Mouse (Mus musculus) heart, embryonic 15.5 days (tissue): ENCODE results near the gene Gm14744. TPM values are rescaled to one million over a fixed set of nuclear protein-coding genes. Genes with fewer than 3 reads are reported as not detected.
"Not testable (repeated sequence)": the region's sequence is repeated elsewhere in the genome, so short reads cannot be mapped to it uniquely, and the experiment has no call there.

ENCODE experiments used
- ATAC-seq: fragments of 200-750 bp; cut with Nextera tagmentation; replicated peaks from 2 replicates; pipeline ENCODE4 v1.8.0; 2017; ENCODE audit warnings: low read depth, moderate TSS enrichment; ENCODE audit not compliant: insufficient number of reproducible peaks, insufficient read depth, low FRiP score
- H3K27ac ChIP-seq: fragments of 300-500 bp; sonication (generic); 2 replicates; pipeline ENCODE4 v1.5.1; 2015; ENCODE audit warnings: mild to moderate bottlenecking, inconsistent platforms
- H3K27me3 ChIP-seq: fragments of 300-500 bp; sonication (generic); 2 replicates; pipeline ENCODE4 v1.6.1; 2015; ENCODE audit warnings: inconsistent platforms
- H3K36me3 ChIP-seq: fragments of 300-500 bp; sonication (generic); 2 replicates; pipeline ENCODE4 v1.6.1; 2015; ENCODE audit warnings: mild to moderate bottlenecking, inconsistent platforms
- H3K4me1 ChIP-seq: fragments of 300-500 bp; sonication (generic); replicated peaks from 2 replicates; pipeline ENCODE4 v1.6.1; 2015; ENCODE audit warnings: inconsistent platforms
- H3K4me2 ChIP-seq: fragments of 300-500 bp; sonication (generic); 2 replicates; pipeline ENCODE4 v1.6.1; 2015; ENCODE audit warnings: inconsistent platforms, mild to moderate bottlenecking, moderate library complexity
- H3K4me3 ChIP-seq: fragments of 300-500 bp; sonication (generic); 2 replicates; pipeline ENCODE4 v1.5.1; 2015; ENCODE audit warnings: mild to moderate bottlenecking, inconsistent platforms
- H3K9ac ChIP-seq: fragments of 300-500 bp; sonication (generic); 2 replicates; pipeline ENCODE4 v1.6.1; 2015; ENCODE audit warnings: mild to moderate bottlenecking, inconsistent platforms
- H3K9me3 ChIP-seq: fragments of 300-500 bp; sonication (generic); replicated peaks from 2 replicates; pipeline ENCODE4 v1.6.1; 2016; ENCODE audit warnings: inconsistent platforms
- WGBS: fragments of 180-500 bp; shearing (Covaris S2); methylation state at CpG from one replicate; pipeline ENCODE4 v1.1.7; 2015; ENCODE audit warnings: mixed read lengths; 5-methylcytosine and 5-hydroxymethylcytosine counted together
- polyA plus RNA-seq: library from polyadenylated mRNA; unstranded; fragments of >200 nt; fragmentation: Nextera tagmentation; extraction: Ambion mirVana; gene quantifications from 2 replicates; pipeline ENCODE4 v1.2.1, GENCODE M21; 2015

Gene Gm14744
- not detected in 2 replicates for polyA plus RNA-seq

DNA sequence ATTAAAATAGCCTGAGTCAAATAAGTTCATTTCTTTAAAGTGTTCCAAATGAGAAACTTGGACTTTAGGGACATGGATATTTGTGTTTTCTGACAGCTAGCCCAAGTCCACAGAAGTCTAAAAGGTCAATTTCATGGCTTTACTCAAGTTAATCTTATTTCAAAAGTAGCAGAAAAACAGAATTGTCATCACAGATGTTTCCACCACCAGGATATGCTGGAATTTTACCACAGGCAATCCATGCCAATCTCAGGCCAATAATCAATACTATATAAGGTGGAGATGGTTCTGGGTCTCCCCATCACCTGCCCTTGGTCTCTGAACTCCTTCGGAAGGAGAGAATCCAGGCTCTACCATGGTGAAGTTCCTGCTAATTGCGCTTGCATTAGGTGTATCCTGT is at the start of gene Gm14744:
Gene Gm14744, plus strand, starts transcription at position 301 of the 400 bp plus-strand sequence.
- H3K4me1 ChIP-seq, result not testable (repeated sequence)

GRCm38 (mm10) chrX:77853523-77853922 is 11.0 kb upstream of the Gm14744 start, which contains the start of gene Pbsn:
TSS of gene Pbsn (minus strand) at chrX:77853623.
- Histone ChIP-seq H3K36me3 (no peaks in the 10 kb centered on the region), H3K27ac (no peak within 1 kb of the TSS), H3K9me3 (no peaks in the 10 kb centered on the region), H3K4me1 (no peaks in the 10 kb centered on the region), H3K4me3 (no peak within 1 kb of the TSS), H3K27me3 (no peaks in the 10 kb centered on the region), H3K9ac (no peak within 1 kb of the TSS), H3K4me2 (no peak within 1 kb of the TSS)
- WGBS, result 63% methylated on average over 1 of the region's 1 CpGs
- no peak for ATAC-seq

More for the DNA sequence above, at the start of gene Gm14744:
- not testable (repeated sequence) for H3K9me3 ChIP-seq, ATAC-seq, H3K9ac ChIP-seq, H3K4me3 ChIP-seq, H3K27ac ChIP-seq, H3K4me2 ChIP-seq, H3K36me3 ChIP-seq, H3K27me3 ChIP-seq
- 83% methylated on average over 2 of the region's 2 CpGs for WGBS

GRCm38 (mm10) chrX:77880033-77880432 is 15.5 kb downstream of the Gm14744 start:
- WGBS, result 39% methylated on average over 2 of the region's 4 CpGs
- H3K36me3 ChIP-seq, result not testable (repeated sequence)

More at GRCm38 (mm10) chrX:77880033-77880432, 15.5 kb downstream of the Gm14744 start:
- not testable (repeated sequence) for H3K4me2 ChIP-seq, ATAC-seq, H3K9ac ChIP-seq, H3K27ac ChIP-seq, H3K27me3 ChIP-seq, H3K9me3 ChIP-seq, H3K4me3 ChIP-seq, H3K4me1 ChIP-seq

Other genes starting within 250 kb of the Gm14744 start
- 11.9 and 12.2 TPM in 2 replicates for gene Prkx, start 68.5 kb upstream of the Gm14744 start, polyA plus RNA-seq
- not detected in 2 replicates for gene Pbsn, start 11.1 kb upstream of the Gm14744 start, polyA plus RNA-seq
- gene 5430402E10Rik, start 60.3 kb downstream of the Gm14744 start, polyA plus RNA-seq, result not detected in 2 replicates
- gene Obp1a, start 226.6 kb downstream of the Gm14744 start, polyA plus RNA-seq, result not detected in 2 replicates